Mouse (Mus musculus) yolk sac, embryonic 10.5 days (tissue): ENCODE results near the gene Zfp771.

Source experiments
- DNase-seq: peaks from one replicate; pipeline ENCODE4 v3.0.0-alpha.2; 2017; ENCODE audit warnings: low spot score

Zfp771 gene

GRCm38 (mm10) chr7:127253821-127254769 is 10.0 kb downstream of the Zfp771 start:
- peak; percentile 94 for DNase-seq

- DNase-seq, result no peak
These were observed 10.9 kb downstream of the Zfp771 start for GRCm38 (mm10) chr7:127255008-127255407.

- no peak for DNase-seq
These were observed 11.9 kb downstream of the Zfp771 start for GRCm38 (mm10) chr7:127255965-127256364.

DNA sequence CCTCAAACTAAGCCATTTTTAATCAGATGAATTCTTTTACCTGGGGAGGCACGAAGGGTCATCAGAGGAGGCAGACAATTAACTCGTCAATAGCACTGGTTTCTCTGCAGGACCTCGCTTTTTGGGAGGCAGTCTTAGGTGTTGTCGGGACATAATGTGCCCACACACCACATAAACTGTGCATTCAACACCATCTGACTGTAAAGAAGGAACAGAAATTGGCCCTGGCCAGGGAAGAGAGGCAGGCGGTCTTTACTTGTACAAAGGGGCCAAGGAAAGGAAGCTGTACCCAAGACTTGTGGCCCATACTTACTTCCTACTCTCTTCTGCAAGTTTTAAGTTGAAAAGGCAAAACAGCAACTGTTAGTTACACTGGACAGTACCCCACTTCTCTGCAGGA is 12.4 kb downstream of the Zfp771 start:
- no peak for DNase-seq

GRCm38 (mm10) chr7:127259186-127259905 is 15.3 kb downstream of the Zfp771 start:
- no peak for DNase-seq

- peak; percentile 98 for DNase-seq
These were observed 16.4 kb downstream of the Zfp771 start, which contains the start of gene Dctpp1 for GRCm38 (mm10) chr7:127260309-127261111. Gene Dctpp1 (minus strand): TSS chr7:127260709.

DNA sequence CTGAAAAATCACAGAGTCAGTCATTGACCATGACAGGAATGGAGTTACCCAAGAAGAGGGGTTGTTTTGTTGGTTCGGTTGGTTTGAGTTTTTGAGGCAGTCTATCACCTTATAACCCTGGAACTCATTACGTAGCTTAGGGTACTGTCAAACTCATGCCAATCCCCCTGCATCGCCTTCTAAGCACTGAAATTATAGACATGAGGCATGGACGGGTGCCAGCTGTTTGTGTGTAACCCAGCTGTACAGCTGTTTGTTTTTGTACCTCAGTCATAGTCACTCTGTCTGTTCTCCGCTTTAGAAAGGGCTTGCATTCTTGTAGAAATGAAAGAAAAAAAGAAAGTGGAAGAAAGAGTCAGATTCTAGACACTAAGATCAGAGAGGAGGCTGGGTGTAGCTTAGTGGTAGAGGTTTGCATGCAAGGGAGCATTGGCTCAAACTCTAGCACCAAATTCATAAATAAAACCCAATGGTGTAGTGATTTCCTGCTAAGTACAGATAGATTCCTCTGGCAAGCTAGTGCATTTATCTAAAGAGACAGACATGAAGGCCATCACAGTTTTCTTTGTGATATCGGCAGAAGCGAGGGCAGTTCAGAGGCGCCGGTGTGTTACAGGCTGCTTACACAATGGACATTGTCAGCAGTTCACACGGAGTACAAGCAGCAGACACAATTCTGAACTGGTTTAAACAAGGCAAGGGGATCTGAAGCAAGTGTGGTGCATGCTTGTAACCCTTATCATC is 18.3 kb downstream of the Zfp771 start:
- DNase-seq, result no peak

DNA sequence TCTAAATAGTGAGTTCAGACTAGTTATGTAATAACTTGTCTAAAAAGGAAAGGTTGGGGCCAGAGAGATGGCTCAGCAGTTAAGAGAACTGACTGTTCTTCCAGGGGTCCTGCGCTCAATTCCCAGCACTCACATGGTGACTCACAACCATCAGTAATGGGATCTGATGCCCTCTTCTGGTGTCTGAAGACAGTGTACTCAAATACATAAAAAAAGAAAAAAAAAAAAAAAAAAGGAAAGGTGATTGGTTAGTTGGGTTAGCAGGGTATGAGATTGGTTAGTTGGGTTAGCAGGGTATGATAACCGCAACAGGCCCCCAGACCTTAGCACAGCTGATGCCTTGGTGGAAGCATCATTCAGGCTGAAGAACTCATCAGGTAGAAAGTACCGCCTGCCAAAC is 19.5 kb downstream of the Zfp771 start:
- no peak for DNase-seq

- DNase-seq, result no peak
These were observed 26.2 kb downstream of the Zfp771 start for GRCm38 (mm10) chr7:127270256-127270655.

DNA sequence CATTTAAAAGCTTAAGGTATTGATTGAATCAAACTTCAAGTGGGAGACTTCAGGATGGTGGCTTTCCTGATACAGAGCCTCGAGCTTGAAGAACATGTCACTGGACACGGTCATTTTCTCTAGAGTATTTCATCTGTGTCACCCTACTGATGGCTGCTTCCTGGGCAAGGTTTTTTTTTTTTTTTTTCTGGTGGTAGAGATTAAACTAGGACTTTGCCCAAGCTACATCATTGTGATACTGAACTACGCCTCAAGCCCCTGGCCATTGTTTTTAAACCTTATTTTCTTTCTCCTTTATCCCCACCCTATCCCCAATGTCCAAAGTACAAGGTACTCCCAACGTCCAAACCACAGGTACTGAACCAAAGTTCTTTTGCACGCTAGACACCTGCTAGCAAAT is 26.6 kb downstream of the Zfp771 start:
- DNase-seq, result no peak

DNA sequence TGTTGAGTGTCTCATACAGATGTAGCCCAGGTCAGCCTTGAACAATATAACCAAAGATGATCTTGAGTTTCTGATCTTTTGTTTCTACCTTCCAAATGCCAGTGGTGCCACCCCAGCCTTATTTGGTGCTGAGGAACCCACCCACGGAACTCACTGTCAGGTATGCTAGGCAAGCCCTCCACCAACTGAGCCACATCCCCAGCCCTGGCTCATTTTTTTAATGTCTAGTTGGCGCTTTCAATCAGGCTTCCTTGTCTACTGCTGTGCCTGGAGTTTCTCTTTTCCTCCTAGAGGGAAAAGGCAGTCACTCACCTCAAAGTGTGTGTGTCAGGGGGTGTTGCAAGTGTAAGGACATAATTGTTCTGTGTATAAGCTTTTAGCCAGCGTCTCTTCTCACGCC is 27.0 kb downstream of the Zfp771 start:
- no peak for DNase-seq

DNA sequence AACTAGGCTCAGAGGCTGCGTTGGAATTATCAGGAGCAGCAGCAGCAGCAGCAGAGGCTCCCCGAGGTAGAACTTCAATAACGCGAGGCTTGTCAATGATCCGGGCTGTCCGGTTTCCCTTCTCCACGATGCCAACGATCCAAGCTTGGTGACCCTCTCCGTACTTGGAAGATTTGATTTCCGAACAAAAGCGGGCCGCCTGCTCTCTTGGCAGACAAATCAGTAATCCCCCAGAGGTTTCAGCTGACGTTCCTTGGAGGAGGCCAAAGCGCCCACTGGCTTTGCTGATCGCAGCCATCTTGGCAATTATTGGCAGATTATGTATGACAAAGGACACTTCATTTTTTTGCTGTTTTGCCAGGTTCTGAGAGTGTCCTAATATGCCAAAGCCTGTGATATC is 28.5 kb downstream of the Zfp771 start:
- no peak for DNase-seq

DNA sequence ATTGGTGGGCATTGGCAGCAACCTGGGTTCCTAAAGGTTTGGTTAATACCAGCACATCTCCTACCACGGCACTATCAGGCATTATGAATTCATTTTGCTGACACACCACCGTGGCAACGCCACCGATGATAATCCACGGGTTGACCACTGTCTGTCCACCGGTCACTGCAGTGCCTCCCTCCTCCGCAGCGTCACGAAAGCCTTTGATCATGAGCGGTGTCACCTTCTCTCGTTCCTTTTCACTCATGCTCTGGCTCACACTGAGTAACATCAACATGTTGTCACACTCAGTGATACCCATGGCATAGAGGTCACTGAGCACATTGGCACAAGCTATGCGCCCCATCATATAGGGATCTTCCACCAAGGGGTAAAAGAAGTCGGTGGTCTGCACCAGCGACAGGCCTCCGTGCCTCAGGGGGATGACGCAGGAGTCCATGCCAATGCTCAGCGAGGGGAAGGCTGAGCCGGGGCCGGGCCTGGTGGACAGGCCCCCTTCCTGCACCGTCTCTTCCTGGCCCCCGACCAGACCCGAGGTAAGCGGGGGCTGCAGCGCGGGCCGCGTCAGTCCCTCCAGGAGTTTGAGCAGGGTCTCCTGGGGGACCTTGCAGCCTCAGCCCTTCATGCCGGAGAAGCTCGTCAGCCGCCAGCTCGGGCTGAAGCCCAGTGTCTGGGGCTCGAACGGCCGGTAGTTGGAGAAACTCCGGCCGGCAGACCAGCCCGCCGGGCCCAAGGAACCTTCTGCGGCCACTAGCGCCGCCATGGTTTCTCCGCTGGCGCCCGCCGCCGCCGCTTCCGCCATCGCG is 29.2 kb downstream of the Zfp771 start:
- no peak for DNase-seq

DNA sequence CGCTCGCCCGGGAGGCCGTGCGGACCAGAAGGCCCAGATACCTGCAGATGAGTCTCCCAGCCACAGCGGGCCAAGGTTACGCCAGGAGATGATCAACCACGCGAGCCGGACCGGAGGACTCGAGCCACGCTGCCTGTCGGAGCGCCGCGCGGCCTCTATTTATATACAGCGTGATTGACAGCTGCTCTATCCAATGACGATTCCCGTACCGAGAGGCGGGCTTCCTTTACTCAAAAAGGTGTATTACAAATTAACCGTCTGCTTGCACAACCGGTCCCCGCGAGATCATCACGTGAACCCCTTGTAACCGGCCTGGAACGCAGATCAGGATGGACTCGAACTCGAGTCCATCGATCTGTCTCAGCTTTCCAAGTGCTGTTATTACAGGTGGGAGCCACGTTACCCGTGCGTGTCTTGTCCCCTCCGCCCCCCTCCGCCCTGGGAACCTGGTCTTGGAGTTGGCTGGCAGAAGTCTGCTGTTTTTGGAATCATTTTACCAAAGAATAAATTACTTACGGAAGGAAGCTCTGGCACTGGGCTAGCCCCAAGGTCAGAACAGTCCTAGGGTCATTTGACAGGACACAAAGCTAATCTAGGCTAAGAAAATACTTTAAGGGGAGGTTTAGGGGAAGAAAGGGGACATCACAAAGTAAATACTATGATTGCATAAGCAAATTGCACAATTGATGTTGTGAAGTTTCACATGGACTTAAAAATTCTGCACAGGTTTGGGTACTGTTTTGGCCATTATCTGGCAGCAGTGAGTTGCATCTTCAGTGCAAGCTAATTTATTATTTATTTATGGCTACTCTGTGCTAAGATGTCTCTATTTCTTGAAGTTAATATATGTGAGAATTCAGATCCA is 30.1 kb downstream of the Zfp771 start, which contains the start of gene Sephs2:
TSS of gene Sephs2 (minus strand) at position 131 of the 865 bp plus-strand sequence.
- DNase-seq, result peak; percentile 95

DNA sequence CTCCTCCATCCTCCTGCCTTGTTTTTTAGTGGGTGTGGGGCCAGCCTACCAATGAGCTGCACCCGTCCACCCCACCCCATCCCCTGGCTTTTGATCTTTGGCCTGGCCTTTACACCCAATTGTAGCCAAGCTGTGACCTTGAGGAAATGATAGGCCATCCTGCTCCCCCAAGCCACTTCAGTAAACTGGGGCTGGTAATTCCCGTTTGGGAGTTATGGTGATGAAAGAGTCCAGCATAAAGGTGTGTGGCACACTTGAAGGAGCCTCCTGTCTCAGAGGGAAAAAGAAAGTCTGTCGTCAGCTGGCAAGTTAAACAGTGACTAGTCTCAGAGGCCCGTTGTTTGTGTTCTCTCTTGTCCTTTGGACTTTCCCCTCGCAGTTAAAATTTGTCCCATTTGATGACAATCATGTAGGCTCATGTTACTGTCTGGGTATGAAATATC is 32.5 kb downstream of the Zfp771 start:
- peak; percentile 81 for DNase-seq

DNA sequence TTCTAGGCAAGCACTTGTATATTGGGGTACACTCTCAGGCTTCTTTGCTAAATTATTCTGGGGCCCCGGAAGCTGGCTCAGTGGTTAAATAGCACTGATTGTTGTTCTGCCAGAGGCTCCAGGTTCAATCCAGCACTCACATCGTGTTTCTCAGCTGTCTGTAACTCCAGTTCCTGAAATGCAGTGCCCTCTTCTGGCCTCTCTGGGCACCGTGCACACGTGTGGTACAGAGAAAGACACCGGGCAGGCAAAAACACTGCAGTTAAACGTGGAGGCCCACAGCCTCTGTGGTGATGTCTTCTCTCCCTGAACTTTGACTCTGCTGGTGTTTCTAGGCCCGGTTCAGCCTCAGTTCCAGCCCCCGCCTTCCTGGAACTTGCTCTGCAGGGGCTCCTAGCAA is 34.2 kb downstream of the Zfp771 start:
- peak; percentile 40 for DNase-seq

- no peak for DNase-seq
These were observed 36.0 kb downstream of the Zfp771 start for GRCm38 (mm10) chr7:127280092-127280491.

GRCm38 (mm10) chr7:127281114-127281513 is 37.0 kb downstream of the Zfp771 start:
- DNase-seq, result no peak

GRCm38 (mm10) chr7:127282190-127282589 is 38.1 kb downstream of the Zfp771 start:
- no peak for DNase-seq
